Mouse (Mus musculus) retina, postnatal 1 day (tissue): Measurements from ENCODE around the gene Coa5.

Experiments used
- DNase-seq: peaks from one replicate; pipeline ENCODE4 v3.0.0-alpha.2; 2012

Coa5 gene

DNA sequence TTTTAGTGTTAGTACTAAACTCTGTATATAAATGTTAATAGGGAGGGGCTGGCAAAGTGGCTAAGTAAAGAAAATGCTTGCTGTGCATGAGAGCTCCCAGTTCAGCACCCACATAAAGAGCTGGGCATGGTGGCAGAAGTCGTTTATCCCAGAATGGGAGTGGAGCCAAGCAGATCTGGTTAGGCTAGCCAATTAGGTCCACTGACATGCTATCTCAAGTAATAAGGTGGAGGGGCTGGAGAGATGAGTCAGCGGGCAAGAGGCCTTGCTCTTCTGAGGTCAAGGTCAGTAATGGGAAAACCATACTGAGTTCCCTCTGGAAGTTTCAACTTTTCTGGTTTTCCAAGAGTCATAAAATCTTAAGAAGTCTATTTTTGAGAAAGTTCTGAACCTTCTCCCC is 992 bp downstream of the Coa5 start:
- DNase-seq: no peak

DNA sequence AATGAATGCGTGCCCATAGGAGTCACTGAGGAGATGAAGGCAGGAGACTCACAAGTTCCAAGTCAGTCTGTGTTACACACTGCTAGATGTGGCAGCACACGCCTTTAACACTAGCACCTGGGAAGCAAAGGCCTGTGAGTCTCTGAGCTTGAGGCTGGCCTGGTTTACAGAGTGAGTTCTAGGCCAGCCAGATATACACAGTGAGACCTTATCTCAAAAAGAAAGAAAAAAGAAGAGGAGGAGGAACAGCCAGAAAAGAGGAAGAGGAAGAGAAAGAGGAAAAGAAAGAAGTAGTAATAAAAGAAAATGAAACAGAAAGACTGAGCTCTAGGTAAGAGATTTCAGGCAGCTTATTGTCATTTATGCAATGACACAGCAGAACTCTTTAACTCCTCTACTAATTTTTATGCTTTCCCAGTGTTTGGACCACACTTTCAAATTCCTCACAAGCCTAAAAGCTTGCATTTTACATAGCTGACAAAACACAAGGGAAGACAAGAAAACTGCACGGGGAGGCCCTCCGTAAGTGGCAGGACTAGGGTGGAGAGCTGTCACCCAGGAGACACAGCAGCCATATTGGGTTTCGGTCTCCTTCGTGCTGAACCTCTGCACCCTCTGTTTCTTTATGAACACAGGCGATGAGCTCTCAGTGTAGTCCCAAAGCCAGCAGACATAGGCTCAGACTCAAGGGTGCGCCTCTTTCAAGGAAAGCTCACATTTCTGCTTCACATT is 2.6 kb downstream of the Coa5 start:
- no peak for DNase-seq

- DNase-seq: peak; percentile 51
Observed at GRCm38 (mm10) chr1:37419420-37419819, 10.5 kb downstream of the Coa5 start.

GRCm38 (mm10) chr1:37415394-37415793 is 14.5 kb downstream of the Coa5 start:
- DNase-seq: no peak

DNA sequence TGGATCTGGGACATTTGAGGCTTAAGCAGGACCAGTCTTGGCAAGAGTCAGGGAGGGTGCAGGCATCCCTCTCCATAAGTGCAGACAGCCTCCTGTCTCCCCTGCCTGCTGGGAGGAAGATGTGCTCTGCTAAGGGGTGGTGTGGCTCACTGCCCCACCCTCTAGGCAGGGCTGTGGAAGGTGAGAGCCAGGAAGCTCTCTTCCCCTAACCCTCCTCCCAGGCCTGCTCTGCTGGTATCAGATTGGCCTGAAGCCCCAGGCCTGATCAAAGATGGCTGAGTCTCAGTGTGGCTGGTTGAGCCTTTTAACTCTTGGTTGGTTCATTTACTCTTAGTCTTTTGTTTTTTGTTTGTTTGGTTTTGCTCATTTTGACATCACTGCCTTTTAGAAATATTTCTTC is 20.3 kb downstream of the Coa5 start:
- DNase-seq: no peak

- DNase-seq: no peak
Observed at GRCm38 (mm10) chr1:37408678-37409077, 21.2 kb downstream of the Coa5 start.

- DNase-seq: no peak
Observed at GRCm38 (mm10) chr1:37408059-37408458, 21.8 kb downstream of the Coa5 start.

DNA sequence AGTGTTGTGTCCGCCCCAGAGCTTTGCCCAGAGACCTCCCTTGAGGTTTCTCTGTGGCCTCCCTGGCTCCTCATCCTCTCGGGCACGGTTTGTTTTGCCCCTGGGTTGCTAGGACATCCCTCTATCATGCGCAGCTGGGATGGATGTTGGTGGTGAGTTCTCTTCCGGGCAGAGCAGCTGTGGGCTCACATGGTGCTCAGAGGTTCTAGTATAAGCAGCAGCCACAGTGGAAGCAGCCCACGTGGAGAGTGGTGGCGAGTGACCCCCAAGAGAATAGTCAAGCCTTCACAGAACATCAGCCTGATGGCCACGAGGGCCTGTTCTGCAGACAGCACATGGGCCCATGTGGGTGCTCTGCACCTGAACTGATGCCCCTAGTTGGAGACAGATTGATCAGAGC is 22.7 kb downstream of the Coa5 start:
- DNase-seq: no peak

DNA sequence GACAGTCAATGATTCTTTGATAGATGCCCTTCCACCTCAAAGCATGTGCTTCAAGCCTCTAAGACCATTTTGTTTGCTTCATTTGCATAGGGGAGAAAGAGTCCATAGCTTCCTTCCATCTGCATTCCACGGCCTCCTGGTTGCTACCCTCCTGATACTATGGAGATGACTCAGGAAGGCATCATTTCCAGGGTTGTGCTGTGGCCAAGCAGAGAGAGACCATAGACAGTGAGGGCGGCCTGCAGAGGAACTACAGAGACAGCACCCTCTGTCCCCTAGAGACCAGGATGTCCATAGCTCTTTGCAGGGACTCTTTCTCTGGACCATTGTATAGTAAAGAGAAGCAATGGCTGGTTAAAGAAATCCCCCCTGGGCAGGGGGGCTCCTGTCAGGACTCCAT is 24.8 kb downstream of the Coa5 start:
- DNase-seq: no peak

DNA sequence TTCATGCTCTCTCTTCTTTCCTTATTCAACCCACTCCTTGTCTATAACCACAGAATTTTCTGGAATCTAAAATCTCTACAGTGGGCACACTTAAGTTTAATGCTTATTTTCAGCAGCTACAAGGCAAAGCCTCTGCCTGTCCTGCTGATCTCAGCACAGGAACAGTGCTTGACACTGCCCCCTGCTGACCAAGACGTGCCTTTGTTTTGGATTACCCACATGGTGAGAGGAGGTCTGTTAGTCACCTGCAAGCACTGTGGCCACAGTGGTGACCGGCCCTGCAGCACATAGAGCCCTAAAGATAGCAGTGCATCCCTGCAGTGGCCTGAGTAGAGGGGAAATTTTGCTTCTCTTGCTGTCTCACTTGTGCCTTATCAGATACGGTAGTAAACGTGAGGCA is 28.2 kb downstream of the Coa5 start:
- DNase-seq: peak; percentile 60

DNA sequence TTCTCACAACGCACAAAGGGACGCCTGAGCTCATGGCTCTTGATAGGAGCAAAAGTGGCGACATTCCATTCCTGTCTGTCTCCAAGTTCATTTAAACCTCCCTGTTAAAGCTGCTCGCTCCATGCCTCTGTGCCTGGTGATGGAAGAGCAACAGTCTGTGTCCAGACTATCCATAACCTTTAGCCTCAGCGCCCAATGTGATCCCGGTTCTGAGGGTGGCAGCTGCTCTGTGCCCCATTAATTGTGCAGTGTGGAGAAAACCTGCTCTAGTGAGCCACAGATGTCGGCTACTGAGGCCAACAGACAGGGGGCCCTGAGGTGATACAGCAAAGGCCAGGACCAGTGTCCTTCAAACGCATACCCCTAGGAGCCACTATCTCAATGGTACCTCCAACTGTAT is 30.2 kb downstream of the Coa5 start:
- no peak for DNase-seq

DNA sequence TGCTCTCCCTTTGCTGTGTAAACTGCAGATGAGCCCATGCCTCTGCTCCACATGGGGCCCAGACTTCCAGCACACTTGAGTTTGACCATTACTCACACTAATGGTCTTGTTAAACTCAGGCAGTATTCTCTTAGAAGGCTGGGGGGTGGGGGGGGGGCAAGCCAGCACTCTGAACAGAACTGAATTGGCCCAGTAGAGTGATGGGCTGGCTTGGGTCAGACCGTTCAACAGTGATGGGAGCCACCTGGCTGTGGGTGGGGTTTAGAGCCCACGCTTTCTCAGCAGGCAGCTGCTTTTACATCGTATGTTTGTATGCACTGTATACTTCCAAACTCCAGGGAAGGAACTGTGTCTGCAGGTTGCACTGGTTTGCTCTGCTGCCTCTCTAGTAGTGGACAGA is 30.9 kb downstream of the Coa5 start:
- no peak for DNase-seq

- no peak for DNase-seq
Observed at GRCm38 (mm10) chr1:37396481-37396880, 33.4 kb downstream of the Coa5 start.

DNA sequence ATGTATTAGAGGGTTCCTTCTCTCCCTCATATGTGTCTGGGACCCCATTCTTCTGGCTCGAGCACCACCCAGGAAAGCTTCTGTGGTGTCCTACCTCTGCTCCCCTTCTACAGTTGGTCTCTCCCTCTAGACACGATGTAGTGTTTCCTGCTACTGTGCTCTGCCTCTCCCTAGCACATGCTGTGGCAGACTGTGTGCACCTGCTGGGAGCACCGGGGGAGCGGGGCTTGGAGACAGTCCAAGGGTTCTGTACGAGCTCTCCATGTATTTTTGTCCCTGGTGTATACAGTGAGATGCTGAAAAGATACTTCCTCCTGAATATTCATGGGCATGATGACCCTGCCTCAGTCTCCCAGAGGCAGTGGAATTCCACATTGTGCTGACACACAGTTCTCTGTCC is 36.7 kb downstream of the Coa5 start:
- DNase-seq: no peak

- DNase-seq: no peak
Observed at GRCm38 (mm10) chr1:37386448-37386971, 43.4 kb downstream of the Coa5 start.

DNA sequence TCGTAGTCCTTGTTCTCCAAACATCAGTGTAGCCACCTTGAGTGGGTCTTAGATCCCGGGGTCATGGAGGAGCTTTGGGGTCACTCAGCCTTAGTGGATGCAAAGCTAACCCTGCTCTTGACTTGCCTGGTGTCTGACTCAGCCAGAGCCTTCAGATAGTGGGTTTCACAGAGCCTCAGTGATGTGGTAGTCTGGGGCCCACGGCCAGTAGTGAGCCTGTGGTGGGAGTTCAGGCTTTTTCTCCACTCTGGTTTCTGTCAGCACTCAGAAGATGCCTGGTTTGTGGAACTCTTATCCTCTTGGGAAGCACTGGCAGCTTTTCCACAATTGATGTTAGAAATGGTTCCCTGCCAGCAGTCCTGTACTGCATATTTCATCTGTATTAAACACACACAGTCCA is 45.6 kb downstream of the Coa5 start:
- DNase-seq: no peak

GRCm38 (mm10) chr1:37380913-37381312 is 49.0 kb downstream of the Coa5 start:
- DNase-seq: no peak

GRCm38 (mm10) chr1:37379536-37379935 is 50.4 kb downstream of the Coa5 start:
- no peak for DNase-seq

GRCm38 (mm10) chr1:37378095-37378494 is 51.8 kb downstream of the Coa5 start:
- no peak for DNase-seq

DNA sequence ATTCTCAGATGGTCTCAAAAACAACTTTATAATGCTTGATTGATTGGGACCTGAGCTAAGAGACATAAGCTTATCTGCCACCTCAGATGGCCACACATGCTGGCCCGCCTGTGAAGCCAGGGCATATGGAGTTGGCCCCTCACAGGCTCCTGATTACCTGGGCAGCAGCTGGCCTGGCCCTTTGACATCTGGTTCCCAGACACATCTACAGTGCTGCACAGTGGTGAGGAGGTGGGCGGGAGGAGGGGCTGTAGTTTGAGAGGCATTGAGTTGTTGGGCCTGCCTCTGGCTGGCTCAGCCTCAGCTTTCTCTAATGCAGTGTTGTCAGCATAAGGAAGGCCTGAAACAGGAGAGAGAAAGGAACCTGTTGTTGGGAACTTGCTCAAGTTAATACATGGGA is 53.2 kb downstream of the Coa5 start:
- no peak for DNase-seq

- no peak for DNase-seq
Observed at GRCm38 (mm10) chr1:37376177-37376576, 53.7 kb downstream of the Coa5 start.

GRCm38 (mm10) chr1:37368768-37369385 is 61.0 kb downstream of the Coa5 start:
- DNase-seq: no peak

DNA sequence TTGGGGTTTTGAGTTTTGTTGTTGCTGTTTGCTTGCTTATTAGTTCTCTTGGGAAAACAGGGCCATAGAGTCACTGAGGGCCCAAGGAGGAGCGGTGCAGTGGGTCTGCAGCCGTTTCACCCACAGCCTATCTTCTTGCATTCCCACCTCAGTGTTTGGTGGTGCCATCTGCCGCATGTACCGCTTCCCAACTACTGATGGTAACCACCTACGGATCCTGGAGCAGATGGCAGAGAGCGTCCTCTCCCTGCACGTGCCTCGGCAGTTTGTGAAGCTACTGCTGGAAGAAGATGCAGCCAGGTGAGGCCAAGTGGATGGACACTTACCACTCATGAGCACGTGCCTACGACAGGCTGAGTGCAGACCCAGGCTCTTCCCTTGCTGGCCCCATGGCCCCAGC is 61.8 kb downstream of the Coa5 start:
- no peak for DNase-seq
